Mouse (Mus musculus) megakaryocyte, adult 5-6 weeks (primary cell): ENCODE data around the gene Celf6. TPM values are rescaled to one million over a fixed set of nuclear protein-coding genes. Genes with fewer than 3 reads are reported as not detected.

Experiments used
- ATAC-seq: 2 replicates; pipeline ENCODE4 v1.8.0; 2016; ENCODE audit warnings: mild to moderate bottlenecking, inconsistent platforms; ENCODE audit not compliant: poor library complexity, severe bottlenecking
- total RNA-seq, 2 experiments: library from RNA; stranded (forward) in 1 of 2; stranded (reverse) in 1 of 2; fragments of 153-499, 151-499 nt in 1 of 2; fragments of 221-1000, 200-1000 nt in 1 of 2; gene quantifications; 2 replicates each; pipeline versions ENCODE4 v1.2.3 to v1.2.4; 2015 to 2017

The Celf6 gene
- total RNA-seq, 2 experiments from 2014 or later, result not detected

DNA sequence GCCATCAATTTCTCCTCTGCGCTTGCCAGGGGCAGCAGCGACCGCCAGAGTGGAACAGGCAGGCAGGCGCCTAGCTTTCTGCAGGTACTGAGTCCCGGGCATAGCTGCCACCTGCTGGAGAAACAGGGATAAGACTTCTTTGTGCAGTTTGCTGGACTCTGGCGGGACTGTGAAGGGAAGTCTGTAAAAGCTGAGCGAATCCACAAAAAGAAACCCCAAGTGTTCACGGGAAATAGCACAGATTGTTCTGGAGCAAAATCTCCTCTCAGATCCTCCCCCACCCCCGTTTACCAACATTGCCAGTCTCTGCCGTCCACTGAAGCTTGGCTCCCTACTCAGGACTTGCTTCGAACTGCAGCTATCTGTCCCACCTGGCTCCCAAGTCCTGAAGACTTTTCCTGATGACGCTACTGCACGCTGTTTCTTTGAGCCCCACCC is 7.2 kb downstream of the Celf6 start:
- ATAC-seq, result peak; percentile 93

DNA sequence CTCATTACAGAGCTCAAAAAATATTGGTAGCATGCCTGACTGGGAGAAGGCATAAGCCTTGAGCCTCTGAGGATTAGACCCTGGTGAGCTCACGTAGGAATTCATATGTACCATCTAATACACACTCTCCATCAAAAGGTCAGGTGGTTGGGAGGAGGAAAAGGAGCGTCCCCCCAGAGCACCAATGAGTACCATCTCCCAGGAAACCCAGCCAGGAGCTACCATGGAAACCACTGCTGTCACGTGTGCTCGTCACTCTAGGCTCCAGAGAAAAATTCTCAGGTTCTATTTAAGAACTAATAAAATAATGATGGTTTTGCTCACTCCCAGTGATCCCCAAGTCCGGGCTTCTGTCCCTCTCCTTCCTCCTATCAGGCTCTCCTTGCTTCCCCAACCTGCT is 10.5 kb downstream of the Celf6 start:
- ATAC-seq, result no peak

DNA sequence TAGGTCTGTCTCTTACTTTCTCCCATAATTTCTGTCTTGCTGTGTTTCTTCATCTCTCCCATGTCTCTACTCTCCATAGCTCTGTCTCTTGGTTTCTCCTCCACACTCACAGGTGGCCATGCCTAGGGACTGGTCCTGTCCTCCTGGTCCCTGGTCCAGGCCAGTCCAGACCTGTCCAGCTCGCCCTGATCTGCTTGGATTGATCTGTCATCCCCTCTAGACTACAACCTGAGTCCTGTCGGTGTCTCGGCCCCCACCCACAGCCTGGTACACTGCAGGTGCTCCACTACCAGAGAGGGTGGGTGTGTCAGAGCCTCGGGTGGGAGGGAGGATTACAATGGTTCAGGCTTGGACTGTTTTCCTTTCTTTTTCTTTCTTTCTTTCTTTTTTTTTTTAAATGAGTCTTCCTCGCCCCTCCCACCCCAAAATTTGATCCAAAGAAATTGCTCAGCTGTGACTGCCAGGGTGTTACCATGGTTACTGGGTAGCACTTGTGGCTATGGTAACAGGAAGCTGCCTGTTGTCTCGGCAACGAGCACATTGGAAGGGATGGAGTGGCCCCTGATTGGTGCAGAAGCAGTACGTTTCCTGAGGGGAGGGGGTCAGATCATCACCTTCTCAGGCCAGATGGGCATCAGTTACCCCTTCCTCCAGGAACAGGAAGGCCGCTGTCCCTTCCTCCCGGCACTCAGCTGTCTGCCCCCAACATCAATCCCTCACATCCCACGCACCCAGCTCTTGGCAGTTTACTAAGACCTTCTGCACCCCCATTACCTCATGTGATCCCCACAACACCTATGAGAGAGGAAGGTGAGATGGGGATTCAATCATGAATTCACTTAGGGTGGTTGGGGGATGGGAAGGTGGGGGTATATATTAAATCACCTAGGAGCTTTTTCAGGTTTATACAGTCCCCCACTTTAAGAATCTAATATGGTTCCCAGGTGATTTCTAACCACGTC is 11.3 kb downstream of the Celf6 start:
- ATAC-seq, result no peak

DNA sequence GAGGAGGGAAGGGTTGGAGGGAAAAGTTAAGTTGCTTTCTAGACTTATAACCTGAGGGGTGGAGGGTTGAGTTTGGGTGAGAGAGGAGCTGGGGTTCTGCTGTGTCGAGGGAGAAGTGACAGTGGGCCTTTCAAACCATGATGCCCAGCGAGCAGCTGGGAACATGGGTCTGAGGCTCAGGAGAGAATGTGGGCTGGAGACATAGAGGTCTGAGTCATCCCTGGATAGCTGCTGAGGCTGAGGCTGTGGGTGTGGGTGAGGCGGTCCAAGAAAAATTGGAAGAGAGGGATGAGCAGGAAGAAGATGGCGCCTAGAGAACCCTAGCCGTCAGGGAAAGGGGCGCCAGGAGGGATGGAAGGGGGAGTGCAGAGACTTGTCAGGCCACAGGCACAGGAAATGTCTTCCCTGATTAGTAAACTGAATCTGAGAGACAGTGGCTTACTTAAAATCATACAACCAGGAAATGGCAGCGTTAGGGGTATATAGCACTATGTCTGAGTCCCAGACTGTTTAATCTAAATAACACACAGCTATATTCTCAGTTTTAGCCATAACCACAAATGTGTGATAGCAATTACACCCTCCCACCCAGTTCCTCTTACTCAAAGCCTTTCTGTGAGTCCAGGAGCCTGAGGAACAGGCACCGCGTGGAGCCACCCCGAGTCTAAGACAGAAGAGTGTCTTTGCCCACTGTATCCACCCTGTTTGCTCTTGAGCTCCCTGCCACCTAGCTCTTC is 12.2 kb downstream of the Celf6 start:
- ATAC-seq, result no peak; the same call in 1 of the 2 replicates

DNA sequence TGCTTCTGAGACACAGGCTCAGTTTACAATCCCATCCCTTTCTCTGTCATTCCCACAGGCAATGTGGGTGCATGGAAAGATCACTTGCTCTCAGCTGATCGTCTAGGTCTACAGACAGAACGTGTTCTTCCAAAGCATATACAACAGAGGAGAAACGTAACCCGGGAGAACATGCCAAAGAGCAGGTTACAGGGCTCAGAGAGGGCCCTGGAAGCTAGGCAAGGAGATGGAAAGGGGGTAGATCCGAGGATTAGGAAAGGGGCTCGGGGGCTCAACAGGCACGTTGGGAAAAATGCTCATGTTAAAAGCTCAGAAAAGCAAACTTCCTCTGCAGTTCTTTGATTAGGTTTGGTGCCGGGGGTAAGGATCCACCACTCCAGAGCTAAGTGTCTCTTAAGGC is 23.9 kb downstream of the Celf6 start:
- no peak for ATAC-seq

DNA sequence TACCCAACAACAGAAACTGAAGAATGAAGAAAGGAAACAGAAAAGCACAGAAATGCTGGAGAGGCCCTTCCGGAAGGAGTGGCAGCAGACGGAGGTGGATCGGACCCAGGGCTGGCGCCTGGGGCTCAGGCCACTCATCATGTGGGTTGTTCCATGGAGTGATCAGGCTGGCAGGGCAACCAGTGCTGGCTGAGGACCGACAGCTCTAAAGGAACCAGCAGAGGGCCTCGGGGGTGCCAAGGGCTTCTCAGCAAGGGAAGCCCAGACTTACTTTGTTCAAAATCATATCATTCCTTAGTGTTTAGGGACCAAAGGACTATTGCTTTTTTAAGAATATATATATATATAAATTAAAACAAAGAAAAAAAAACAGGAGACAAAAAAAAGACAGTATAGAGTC is 28.2 kb downstream of the Celf6 start:
- no peak for ATAC-seq

DNA sequence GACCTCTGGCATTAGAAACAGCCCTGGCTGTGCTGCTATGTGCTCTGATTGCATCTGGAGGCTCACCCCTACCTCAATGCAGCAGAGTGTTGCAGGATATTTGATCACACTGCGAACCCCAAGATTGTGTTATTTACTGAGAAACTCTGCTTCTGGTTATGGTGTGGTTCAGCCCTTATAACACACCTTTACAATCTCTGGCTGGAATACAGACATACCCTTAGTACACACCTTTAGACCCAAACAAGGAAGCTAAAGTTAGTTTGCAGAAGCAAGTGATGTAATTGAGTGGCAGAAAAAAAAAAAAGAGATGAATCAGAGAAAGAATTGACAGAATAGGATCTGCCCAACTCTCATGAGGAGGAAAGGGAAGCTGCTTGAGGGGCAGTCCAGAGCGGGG is 33.2 kb downstream of the Celf6 start:
- no peak for ATAC-seq

DNA sequence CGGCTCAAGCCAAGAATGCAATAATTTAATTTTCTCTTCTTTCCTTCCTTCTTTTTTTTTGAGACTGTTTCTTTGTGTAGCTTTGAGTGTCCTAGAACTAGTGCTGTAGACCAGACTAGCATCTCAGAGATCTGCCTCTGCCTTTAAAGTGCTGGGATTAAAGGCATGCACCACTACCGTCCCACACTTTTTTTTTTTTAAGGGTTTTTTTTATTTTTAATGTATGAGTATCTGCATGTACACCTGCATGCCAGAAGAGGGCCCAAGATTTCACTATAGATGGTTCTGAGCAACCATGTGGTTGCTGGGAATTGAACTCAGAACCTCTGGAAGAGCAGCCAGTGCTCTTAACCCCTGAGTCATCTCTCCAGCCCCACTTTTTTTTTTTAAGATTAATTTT is 38.1 kb downstream of the Celf6 start:
- ATAC-seq, result no peak

DNA sequence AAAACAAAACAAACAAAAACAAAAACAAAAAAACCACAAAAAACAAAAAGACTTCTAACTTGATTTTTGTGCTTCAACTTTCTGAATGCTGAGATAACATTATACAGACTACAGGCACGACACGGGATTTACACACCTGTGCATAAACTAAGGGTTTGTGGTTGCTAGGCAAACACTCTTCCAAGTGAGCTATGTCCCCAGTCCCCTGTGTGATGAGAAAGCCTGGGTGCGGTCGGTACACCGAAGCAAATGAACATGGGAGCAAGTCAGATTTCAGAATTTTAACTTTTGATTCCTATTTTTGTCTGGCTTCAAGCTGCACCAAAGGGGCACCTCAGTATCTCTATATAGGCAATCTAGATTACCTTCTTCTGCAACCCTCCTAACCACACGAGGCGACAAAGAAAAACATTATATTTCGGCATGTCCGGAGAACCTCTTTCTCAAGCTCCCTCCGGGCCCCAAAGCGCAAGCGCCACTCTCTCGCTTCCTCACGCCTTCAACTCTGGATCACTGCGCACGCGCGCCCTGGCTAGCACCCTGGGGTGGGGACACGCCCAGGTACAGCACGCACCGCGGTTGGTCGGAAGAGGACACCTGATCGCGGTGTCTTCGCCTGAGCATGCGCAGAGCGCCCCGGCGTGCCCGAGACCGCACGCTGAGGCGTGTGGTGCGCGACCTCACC is 39.0 kb downstream of the Celf6 start, which contains the start of gene Parp6:
Parp6 (plus strand) TSS at position 663 of the 685 bp plus-strand sequence.
- ATAC-seq, result peak; percentile 96

DNA sequence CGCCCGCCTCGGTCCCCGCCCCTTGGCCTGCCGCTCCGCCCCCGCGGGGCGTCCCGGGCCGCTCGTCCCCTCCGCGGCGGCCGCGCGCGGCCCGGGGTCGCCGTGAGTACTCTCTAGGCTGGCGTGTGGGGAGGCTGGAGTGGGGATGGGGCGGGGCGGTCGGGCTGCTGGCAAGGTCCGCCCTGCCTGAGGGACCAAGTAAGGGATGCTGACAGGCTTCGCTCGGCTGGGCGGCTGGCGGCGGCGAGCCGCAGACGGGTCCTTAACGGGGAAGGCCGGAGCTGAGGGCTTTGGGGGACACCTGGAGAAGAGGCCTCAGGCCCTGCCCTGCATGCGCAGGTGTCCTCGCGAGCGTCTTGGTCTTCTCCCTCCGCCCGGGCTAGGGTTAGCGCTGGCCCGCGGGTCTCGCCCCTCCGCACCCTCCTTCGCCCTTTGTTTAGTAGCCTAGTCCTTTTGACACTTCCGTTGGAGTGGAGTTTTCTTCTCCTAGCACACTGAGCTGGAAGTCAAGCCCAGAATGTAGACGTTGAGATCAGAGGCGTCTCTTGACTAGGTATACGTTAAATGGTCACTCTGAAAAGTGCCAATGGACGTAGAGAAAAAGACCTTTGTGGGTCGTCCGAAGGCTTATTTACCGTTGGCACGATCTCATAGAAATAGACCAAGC is 39.7 kb downstream of the Celf6 start:
- ATAC-seq, result peak; percentile 21

DNA sequence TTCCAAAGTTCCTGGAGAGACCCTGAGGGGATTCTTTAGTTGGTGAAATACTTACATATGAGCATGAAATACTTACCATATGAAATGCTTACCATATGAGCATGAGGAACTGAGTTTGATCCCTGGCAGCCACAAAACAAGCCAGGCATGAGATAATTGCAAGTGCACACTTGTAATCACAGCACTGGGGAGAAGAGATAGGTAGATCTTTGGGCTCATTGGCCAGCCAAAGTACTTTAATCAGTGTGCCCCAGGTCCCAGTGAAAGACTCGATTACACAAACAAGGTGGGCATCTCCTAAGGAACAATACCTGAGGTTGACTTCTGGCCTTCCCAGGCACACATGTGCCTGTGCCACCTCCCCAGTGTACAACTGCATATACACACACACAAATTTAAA is 60.7 kb downstream of the Celf6 start:
- no peak for ATAC-seq

DNA sequence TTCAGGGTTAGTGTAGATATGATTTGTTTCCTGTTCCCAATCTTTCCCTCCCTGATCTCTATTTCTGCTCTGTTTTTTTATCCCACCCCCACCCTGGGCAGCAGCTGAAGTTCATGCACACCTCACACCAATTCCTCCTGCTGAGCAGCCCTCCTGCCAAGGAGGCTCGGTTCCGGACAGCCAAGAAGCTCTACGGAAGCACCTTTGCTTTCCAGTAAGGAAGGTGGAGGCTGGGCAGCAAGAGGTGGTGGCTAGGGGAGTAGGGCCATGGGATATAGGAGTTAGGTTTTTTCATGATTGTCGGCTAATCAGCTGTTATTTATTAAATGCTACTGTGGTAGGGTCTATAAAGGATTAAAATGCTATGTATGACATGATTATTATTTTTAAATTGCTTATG is 62.2 kb downstream of the Celf6 start:
- ATAC-seq, result no peak

DNA sequence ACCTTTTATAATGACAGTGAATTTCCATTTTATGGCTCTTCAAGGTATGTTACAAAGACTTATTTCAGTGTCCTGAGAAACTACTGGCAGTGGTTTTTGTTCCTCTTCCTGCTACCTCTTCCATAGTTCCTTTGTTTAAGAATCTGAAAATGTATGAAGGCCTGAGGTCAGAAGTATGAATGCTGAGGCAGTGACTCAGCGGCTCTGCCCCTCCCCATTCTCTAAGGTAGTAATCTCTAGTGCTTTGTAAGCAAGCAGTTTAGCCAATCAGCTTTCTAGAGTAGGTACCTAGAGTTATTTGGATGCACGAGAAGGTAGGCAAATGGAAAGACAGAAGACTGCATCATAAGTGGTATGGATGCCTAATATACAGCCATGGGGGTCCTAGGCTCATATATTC is 63.6 kb downstream of the Celf6 start:
- 0 out of 2 replicates have a peak, but pooled peaks have one; percentile 43 for ATAC-seq

DNA sequence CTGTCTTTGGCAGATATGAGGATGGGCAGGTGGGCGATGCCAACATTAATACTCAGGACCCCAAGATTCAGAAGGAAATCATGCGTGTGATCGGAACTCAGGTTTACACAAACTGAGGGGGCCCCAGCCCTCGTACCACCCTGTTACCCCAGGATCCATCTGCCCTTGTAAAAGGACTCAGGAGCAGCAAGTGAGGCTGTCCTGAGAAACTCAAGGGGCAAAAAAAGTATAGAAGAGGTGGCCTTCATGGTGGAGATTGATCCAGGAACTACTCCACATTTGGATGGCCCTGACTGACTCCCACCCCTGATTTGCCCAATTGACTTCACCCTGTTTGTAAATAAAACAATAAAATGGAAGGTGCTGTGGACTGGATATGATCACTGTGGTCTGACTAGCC is 72.2 kb downstream of the Celf6 start:
- no peak for ATAC-seq

DNA sequence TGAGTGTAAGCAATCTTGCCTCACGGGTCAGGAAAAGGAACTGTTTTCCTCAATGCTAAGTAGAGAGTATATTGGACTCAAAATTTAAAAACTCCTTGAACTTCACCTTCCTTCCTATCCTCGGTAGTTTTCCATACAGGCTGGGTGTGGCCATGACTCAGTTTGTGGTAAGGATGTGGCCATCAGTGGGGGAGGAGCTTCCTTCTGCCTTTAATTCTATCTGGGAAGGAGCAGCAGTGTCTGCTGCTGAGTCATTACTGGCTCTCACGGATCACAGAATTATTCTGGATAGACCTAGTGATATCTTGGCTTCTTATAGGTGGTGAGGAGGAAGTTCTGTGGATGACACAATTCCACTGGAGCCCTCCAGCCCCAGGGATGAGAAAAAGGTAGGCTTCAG is 75.7 kb downstream of the Celf6 start:
- peak; percentile 25 for ATAC-seq

DNA sequence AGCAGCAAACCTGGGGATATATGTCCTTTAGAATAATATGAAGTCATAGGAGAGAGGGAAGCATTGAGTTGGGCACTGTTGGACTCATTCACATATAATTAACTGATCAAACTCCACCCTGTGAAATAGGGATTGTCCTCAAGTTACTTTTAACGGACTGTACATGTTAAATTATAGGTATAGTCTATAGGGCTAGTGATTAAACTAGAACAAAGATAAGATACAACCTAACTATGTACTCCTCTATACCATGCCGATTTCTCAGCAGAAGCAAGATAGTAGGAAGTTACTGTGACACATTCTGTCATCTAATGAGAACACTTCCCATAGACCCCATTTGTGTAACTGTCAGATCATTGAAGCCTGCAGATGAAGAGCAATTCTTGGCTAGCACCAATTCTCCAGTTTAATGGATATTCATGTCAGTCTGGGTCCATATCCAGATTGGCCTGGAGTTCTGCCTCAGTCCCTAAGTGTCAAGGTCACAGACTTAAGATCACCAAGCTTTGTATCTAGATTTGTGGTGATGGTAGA is 76.8 kb downstream of the Celf6 start:
- ATAC-seq, result no peak

DNA sequence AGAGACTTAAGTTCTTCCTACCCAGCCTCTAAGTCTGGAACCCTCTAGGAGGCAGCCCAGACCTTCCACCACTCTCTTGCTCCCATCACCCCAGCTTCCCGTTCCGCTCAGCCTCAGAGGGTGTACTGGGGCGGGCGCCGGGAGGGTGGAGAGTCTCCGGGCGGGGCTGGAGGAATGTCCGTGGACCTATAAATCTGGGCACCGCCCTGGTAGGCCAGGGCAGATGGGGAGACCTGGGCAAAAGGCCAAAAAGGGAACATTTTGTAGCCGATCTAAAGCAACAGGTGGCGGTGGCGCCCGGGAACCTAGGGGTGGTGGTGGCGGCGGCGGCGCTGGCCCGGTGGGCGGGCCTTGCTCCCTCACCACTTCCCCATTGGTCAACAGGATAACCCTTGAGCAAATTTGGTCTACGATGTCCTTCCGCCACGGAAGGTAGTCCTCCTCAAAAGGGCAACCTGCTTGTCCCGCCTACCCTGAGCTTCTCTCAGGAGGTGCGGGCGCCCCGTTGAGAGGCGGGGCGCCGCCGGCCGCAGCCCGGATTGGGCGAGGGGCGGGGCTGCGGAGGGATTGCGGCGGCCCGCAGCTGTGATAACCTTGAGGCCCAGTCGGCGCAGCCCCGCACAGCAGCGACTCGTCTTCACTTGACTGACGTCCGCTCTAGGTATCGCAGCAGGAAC is 78.4 kb downstream of the Celf6 start, which contains the start of gene Pkm:
Pkm (plus strand) TSS at position 411 of the 677 bp plus-strand sequence.
- peak; percentile 65 for ATAC-seq
